Mouse (Mus musculus): ENCODE results near the gene Pkm.

DNA sequence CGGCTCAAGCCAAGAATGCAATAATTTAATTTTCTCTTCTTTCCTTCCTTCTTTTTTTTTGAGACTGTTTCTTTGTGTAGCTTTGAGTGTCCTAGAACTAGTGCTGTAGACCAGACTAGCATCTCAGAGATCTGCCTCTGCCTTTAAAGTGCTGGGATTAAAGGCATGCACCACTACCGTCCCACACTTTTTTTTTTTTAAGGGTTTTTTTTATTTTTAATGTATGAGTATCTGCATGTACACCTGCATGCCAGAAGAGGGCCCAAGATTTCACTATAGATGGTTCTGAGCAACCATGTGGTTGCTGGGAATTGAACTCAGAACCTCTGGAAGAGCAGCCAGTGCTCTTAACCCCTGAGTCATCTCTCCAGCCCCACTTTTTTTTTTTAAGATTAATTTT lies 40.4 kb upstream of the Pkm start:
- TF ChIP-seq CTCF (IDR thresholded peaks at IDR 0.05; ENCODE audit: low read depth) (no peak), EP300 (IDR thresholded peaks at IDR 0.05; ENCODE audit: low read depth) (no peak)
